Mouse (Mus musculus) stomach, embryonic 15.5 days (tissue): ENCODE measurements around the gene Rngtt. TPM values are rescaled to one million over a fixed set of nuclear protein-coding genes. Genes with fewer than 3 reads are reported as not detected.
A peak's percentile ranks its signal among the peaks of the same experiment; 100 is the strongest.
"Not testable (repeated sequence)": the region's sequence is repeated elsewhere in the genome, so short reads cannot be mapped to it uniquely, and the experiment has no call there.

ENCODE experiments used
- ATAC-seq: fragments of 200-750 bp; cut with Nextera tagmentation; 2 replicates; pipeline ENCODE4 v1.8.0; 2017; ENCODE audit warnings: low read depth, moderate number of reproducible peaks, moderate TSS enrichment; ENCODE audit not compliant: insufficient read depth, low FRiP score
- H3K27ac ChIP-seq: fragments of 300-500 bp; sonication (generic); 2 replicates; pipeline ENCODE4 v1.5.1; 2015; ENCODE audit warnings: mild to moderate bottlenecking, inconsistent platforms
- H3K27me3 ChIP-seq: fragments of 300-500 bp; sonication (generic); replicated peaks from 2 replicates; pipeline ENCODE4 v1.6.1; 2015; ENCODE audit warnings: inconsistent platforms
- H3K36me3 ChIP-seq: fragments of 300-500 bp; sonication (generic); 2 replicates; pipeline ENCODE4 v1.6.1; 2015; ENCODE audit warnings: inconsistent platforms
- H3K4me1 ChIP-seq: fragments of 300-500 bp; sonication (generic); 2 replicates; pipeline ENCODE4 v1.6.1; 2015; ENCODE audit warnings: inconsistent platforms
- H3K4me2 ChIP-seq: fragments of 300-500 bp; sonication (generic); 2 replicates; pipeline ENCODE4 v1.6.1; 2015; ENCODE audit warnings: mild to moderate bottlenecking, inconsistent platforms
- H3K4me3 ChIP-seq: fragments of 300-500 bp; sonication (generic); replicated peaks from 2 replicates; pipeline ENCODE4 v1.5.1; 2015; ENCODE audit warnings: inconsistent platforms
- H3K9ac ChIP-seq: fragments of 300-500 bp; sonication (generic); 2 replicates; pipeline ENCODE4 v1.6.1; 2015; ENCODE audit warnings: inconsistent platforms
- H3K9me3 ChIP-seq: fragments of 300-500 bp; sonication (generic); 2 replicates; pipeline ENCODE4 v1.6.1; 2016; ENCODE audit warnings: inconsistent platforms
- WGBS: fragments of 180-500 bp; shearing (Covaris S2); methylation state at CpG from one replicate; pipeline ENCODE4 v1.1.7; 2015; 5-methylcytosine and 5-hydroxymethylcytosine counted together
- polyA plus RNA-seq: library from polyadenylated mRNA; unstranded; fragments of >200 nt; fragmentation: Nextera tagmentation; extraction: Ambion mirVana; gene quantifications from 2 replicates; pipeline ENCODE4 v1.2.1, GENCODE M21; 2015

Rngtt gene
- polyA plus RNA-seq, 1 experiment from 2014 or later, result 20.8 TPM

- no peak overlapping the region for H3K27ac ChIP-seq
- no peaks in the 10 kb centered on the region for H3K27me3 ChIP-seq
- WGBS, result 81% methylated on average over 12 of the region's 12 CpGs
- no peaks in the 10 kb centered on the region for H3K4me1 ChIP-seq
- no peak for ATAC-seq
- H3K9me3 ChIP-seq, result no peaks in the 10 kb centered on the region
- peak overlapping the region; percentile 40 for H3K4me2 ChIP-seq
- peak overlapping the region; percentile 30; the same call in 1 of the 2 replicates for H3K4me3 ChIP-seq
- no peak overlapping the region for H3K9ac ChIP-seq
- H3K36me3 ChIP-seq, result no peaks in the 10 kb centered on the region
These were observed 20.9 kb upstream of the Rngtt start for GRCm38 (mm10) chr4:33289106-33289650.

GRCm38 (mm10) chr4:33290002-33290401 is 20.1 kb upstream of the Rngtt start, which contains the start of gene Pnrc1:
Gene Pnrc1 (minus strand): TSS chr4:33290163.
- H3K27ac ChIP-seq, result peak within 1 kb of the TSS; percentile 12; the same call in 1 of the 2 replicates
- H3K4me1 ChIP-seq, result no peaks in the 10 kb centered on the region
- ATAC-seq, result peak; percentile 94
- no peaks in the 10 kb centered on the region for H3K27me3 ChIP-seq
- H3K9me3 ChIP-seq, result no peaks in the 10 kb centered on the region
- H3K4me3 ChIP-seq, result peak within 1 kb of the TSS; percentile 30; the same call in 1 of the 2 replicates
- peak within 1 kb of the TSS; percentile 40 for H3K4me2 ChIP-seq
- H3K9ac ChIP-seq, result no peak within 1 kb of the TSS
- H3K36me3 ChIP-seq, result no peaks in the 10 kb centered on the region
- WGBS, result 35% methylated on average over 3 of the region's 3 CpGs

GRCm38 (mm10) chr4:33290878-33291277 is 19.2 kb upstream of the Rngtt start:
- Histone ChIP-seq H3K36me3 (no peaks in the 10 kb centered on the region), H3K4me2 (no peak overlapping the region), H3K4me1 (no peaks in the 10 kb centered on the region), H3K9ac (no peak overlapping the region), H3K27ac (no peak overlapping the region), H3K4me3 (no peak overlapping the region), H3K27me3 (no peaks in the 10 kb centered on the region), H3K9me3 (no peaks in the 10 kb centered on the region)
- no peak for ATAC-seq
- WGBS, result 50% methylated on average over 4 of the region's 4 CpGs

- Histone ChIP-seq H3K4me1 (no peaks in the 10 kb centered on the region), H3K9me3 (no peaks in the 10 kb centered on the region), H3K27me3 (no peaks in the 10 kb centered on the region), H3K9ac (no peak overlapping the region), H3K4me2 (peak overlapping the region; percentile 16; the same call in 1 of the 2 replicates), H3K4me3 (no peak overlapping the region), H3K36me3 (no peaks in the 10 kb centered on the region), H3K27ac (no peak overlapping the region)
- ATAC-seq, result no peak
- 18% methylated on average over 16 of the region's 16 CpGs for WGBS
These were observed 17.4 kb upstream of the Rngtt start for GRCm38 (mm10) chr4:33292409-33293370.

- ATAC-seq, H3K36me3 ChIP-seq, H3K27ac ChIP-seq, H3K9me3 ChIP-seq, H3K4me2 ChIP-seq, H3K27me3 ChIP-seq, H3K4me1 ChIP-seq, H3K9ac ChIP-seq, H3K4me3 ChIP-seq: not testable (repeated sequence)
- WGBS, result 87% methylated on average over 6 of the region's 6 CpGs
These were observed 9.0 kb upstream of the Rngtt start for GRCm38 (mm10) chr4:33300891-33301665.

GRCm38 (mm10) chr4:33303057-33303456 is 7.1 kb upstream of the Rngtt start:
- WGBS, result 88% methylated on average over 1 of the region's 1 CpGs
- ATAC-seq, result no peak
- no peak overlapping the region for H3K4me3 ChIP-seq
- H3K27me3 ChIP-seq, result no peaks in the 10 kb centered on the region
- H3K4me1 ChIP-seq, result no peaks in the 10 kb centered on the region
- no peaks in the 10 kb centered on the region for H3K9me3 ChIP-seq
- H3K36me3 ChIP-seq, result no peaks in the 10 kb centered on the region
- H3K9ac ChIP-seq, result no peak overlapping the region
- H3K27ac ChIP-seq, result no peak overlapping the region
- H3K4me2 ChIP-seq, result no peak overlapping the region

- 70% methylated on average over 4 of the region's 4 CpGs for WGBS
- no peak overlapping the region for H3K27ac ChIP-seq
- no peak overlapping the region for H3K9ac ChIP-seq
- no peaks in the 10 kb centered on the region for H3K9me3 ChIP-seq
- no peak overlapping the region for H3K4me2 ChIP-seq
- H3K27me3 ChIP-seq, result no peaks in the 10 kb centered on the region
- no peaks in the 10 kb centered on the region for H3K36me3 ChIP-seq
- ATAC-seq, result no peak
- no peaks in the 10 kb centered on the region for H3K4me1 ChIP-seq
- no peak overlapping the region for H3K4me3 ChIP-seq
These were observed 3.0 kb upstream of the Rngtt start for GRCm38 (mm10) chr4:33307146-33307545.

- ATAC-seq, result no peak
- peak overlapping the region; percentile 59 for H3K9ac ChIP-seq
- H3K36me3 ChIP-seq, result no peaks in the 10 kb centered on the region
- 14% methylated on average over 12 of the region's 12 CpGs for WGBS
- peak overlapping the region; percentile 71 for H3K4me2 ChIP-seq
- no peak overlapping the region for H3K27ac ChIP-seq
- H3K4me3 ChIP-seq, result peak overlapping the region; percentile 74
- H3K4me1 ChIP-seq, result no peaks in the 10 kb centered on the region
- no peaks in the 10 kb centered on the region for H3K27me3 ChIP-seq
- no peaks in the 10 kb centered on the region for H3K9me3 ChIP-seq
These were observed 828 bp downstream of the Rngtt start for GRCm38 (mm10) chr4:33310840-33311437.

- H3K4me1 ChIP-seq, H3K4me2 ChIP-seq, H3K36me3 ChIP-seq, H3K27ac ChIP-seq, H3K4me3 ChIP-seq, ATAC-seq, H3K27me3 ChIP-seq, H3K9ac ChIP-seq, H3K9me3 ChIP-seq: not testable (repeated sequence)
- WGBS, result 97% methylated on average over 7 of the region's 8 CpGs
These were observed 4.0 kb downstream of the Rngtt start for GRCm38 (mm10) chr4:33314150-33314549.

- H3K27ac ChIP-seq, result no peak overlapping the region
- no peak overlapping the region for H3K9ac ChIP-seq
- 86% methylated on average over 5 of the region's 5 CpGs for WGBS
- no peaks in the 10 kb centered on the region for H3K4me1 ChIP-seq
- H3K9me3 ChIP-seq, result no peaks in the 10 kb centered on the region
- no peaks in the 10 kb centered on the region for H3K36me3 ChIP-seq
- no peak overlapping the region for H3K4me2 ChIP-seq
- H3K27me3 ChIP-seq, result no peaks in the 10 kb centered on the region
- ATAC-seq, result no peak
- H3K4me3 ChIP-seq, result no peak overlapping the region
These were observed 5.7 kb downstream of the Rngtt start for GRCm38 (mm10) chr4:33315840-33316239.

- no peaks in the 10 kb centered on the region for H3K27me3 ChIP-seq
- 89% methylated on average over 4 of the region's 4 CpGs for WGBS
- H3K4me2 ChIP-seq, result no peak overlapping the region
- H3K9me3 ChIP-seq, result no peaks in the 10 kb centered on the region
- H3K4me1 ChIP-seq, result no peaks in the 10 kb centered on the region
- H3K27ac ChIP-seq, result no peak overlapping the region
- no peak overlapping the region for H3K4me3 ChIP-seq
- no peak for ATAC-seq
- H3K36me3 ChIP-seq, result peaks cover 7% of the 10 kb centered on the region; the same call in 1 of the 2 replicates
- no peak overlapping the region for H3K9ac ChIP-seq
These were observed 21.0 kb downstream of the Rngtt start for GRCm38 (mm10) chr4:33331147-33331546.
